Mouse (Mus musculus) v-Abl transformed pro-B cells (cell line): Measurements from ENCODE around the gene Lrrfip2.

ENCODE experiments used
- in situ Hi-C, 2 experiments: fragments of 400-800 bp; cut with MboI; formaldehyde crosslinking; loops; one replicate each; pipeline ENCODE4 v1.15.1; 2025; ENCODE audit not compliant: unreplicated experiment in 2 of 2

Lrrfip2 gene

GRCm38 (mm10) chr9:111153026-111153425, 35.6 kb downstream of the Lrrfip2 start:
- in situ Hi-C loops, result no loop called here

GRCm38 (mm10) chr9:111155764-111156458, 38.5 kb downstream of the Lrrfip2 start:
- in situ Hi-C loops, result no loop called here

DNA sequence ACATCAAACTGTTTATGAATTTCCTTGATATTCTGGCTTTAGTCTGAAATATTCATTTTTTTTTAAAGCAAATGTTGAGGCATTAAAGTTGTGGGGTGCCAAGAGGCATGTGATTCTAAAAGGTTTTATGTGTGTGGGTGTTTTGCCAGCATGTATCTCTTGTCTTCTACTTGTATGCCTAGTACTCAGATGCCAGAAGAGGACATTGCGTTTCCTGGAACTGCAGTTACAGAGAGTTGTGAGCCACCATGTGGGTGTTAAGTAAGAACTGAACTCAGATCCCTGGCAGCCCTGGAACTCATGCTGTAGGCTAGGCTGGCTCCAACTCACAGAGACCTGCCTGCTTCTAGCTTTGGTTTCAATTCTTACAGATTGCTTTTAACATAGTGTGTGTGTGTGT, 42.2 kb downstream of the Lrrfip2 start:
- in situ Hi-C loops, result no loop called here

GRCm38 (mm10) chr9:111161213-111161612, 43.8 kb downstream of the Lrrfip2 start:
- in situ Hi-C loops, result no loop called here

DNA sequence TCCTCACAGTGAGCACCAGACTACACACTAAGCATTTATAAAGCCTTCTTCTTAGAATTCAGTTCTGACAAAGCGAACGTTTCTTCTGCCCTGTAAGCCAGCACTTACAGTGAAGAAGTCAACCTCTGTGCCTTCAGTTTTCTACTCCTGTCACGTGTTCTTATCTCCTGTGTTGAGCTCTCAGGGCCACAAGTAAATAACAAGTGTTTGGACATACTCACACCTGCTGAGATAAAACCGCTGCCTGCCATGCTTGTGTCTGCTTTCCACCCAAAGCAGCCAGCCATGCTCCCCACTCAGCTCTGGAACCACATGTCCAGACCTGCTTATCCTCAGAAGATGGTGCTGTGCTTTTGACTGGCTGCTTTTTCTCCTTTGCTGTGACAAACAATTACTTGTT, 49.2 kb downstream of the Lrrfip2 start:
- in situ Hi-C loops, result no loop called here

DNA sequence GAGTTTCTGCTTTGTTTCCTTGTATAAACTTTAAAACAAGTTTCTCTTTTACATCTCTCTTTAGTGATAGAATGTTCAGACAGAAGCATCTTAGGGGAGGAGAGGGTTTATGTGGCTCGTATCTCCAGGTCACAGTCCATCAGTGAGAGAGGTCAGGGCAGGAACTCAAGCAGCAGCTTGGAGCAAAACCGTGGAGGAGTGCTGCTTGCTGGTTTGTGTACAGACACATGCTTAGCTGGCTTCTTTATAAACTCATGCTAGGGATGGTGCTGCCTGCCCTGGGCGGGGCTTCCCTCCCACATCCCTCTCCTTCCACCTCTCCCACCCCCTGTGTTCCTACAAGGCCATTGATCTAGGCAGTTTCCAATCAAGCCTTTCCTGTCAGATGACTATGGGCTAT, 53.0 kb downstream of the Lrrfip2 start:
- in situ Hi-C loops, result no loop called here

GRCm38 (mm10) chr9:111174071-111174470, 56.7 kb downstream of the Lrrfip2 start:
- in situ Hi-C loops, result no loop called here

DNA sequence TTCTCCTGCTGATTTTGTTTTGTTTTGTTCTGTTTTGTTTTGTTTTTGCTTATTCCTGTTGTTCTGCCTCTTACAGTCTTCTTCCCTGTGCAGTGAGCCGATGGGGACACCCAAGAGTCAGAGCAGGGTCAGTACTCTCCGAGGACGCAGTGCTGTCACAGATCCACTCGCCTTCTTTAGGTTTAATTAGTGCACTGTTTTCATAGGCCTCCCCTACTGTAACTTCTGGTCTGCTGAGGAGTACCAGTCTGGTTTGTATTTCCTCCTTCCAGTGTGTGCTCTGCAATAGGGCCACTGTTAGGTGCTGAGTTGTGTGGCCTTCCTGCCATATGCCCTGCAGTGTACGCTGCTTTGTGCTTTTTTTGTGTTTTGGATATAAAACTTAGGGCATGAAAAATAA, 61.6 kb downstream of the Lrrfip2 start:
- in situ Hi-C loops, result no loop called here

GRCm38 (mm10) chr9:111182176-111182575, 64.8 kb downstream of the Lrrfip2 start:
- in situ Hi-C loops, result loop anchor here in 1 of 2 experiments (5.0 kb wide), 1 partner anchor 40 kb away; no protein-coding TSS in a partner anchor

DNA sequence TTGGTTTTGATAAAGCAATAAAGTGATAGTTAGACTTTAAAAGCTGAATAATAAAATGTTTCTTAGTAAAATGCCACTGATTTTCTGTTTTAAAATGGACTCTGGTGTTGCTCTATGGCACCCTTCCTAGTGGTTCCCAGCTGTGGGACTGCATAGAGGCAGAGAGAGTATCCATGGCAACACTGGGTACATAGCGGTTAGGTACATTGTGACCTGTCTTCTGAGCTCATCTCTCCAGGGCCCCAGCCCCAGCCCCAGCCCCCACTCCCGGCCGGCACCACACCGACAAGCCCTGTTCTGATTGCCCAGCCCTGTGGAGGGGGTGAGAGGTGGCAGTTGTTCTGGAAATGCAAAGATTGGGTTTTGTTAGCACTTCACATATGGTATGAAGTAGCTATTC, 67.5 kb downstream of the Lrrfip2 start:
- in situ Hi-C loops, result loop anchor here in 1 of 2 experiments (5.0 kb wide), 1 partner anchor 43 kb away; no protein-coding TSS in a partner anchor

GRCm38 (mm10) chr9:111186861-111187260, 69.5 kb downstream of the Lrrfip2 start:
- in situ Hi-C loops, result no loop called here

DNA sequence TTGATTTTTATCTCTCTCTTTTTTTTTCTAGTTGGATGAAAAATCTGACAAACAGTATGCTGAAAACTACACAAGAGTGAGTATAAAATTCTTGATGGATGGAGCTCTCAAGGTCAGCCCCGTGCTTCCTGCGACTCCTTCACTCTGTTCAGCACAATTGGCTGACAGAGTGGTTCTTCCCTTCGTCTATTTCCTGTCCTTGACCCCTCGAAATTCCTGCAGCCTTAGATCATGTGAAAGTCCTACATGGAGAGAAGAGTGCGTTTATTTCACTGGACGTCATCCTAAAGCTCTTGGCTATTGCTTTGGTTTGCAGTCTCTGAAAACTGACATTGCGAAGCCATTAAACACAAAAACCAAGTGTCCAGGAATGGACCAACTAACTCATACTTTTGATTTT, 71.3 kb downstream of the Lrrfip2 start:
- in situ Hi-C loops, result no loop called here

- in situ Hi-C loops, result no loop called here
Measured at GRCm38 (mm10) chr9:111193211-111193610, 75.8 kb downstream of the Lrrfip2 start.

DNA sequence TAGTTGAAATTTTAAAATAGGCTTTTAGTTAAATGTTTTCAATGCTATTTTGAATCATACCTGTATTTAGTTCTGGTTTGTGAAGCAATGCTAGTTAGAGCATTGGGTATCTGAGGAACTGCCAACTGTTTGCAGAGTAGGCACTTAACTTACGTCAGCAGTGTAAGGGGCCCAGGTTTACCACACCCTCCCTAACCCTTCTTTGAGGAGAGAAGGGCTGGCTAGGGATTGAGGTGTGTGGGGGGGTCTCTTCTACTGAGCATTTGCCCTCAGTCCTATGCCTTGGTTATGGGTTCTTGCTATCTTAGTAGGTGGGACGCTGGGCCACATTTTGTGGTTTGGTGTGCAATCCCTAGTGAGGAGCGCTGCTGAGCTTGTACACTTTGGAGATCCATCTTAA, 79.7 kb downstream of the Lrrfip2 start:
- in situ Hi-C loops, result no loop called here

DNA sequence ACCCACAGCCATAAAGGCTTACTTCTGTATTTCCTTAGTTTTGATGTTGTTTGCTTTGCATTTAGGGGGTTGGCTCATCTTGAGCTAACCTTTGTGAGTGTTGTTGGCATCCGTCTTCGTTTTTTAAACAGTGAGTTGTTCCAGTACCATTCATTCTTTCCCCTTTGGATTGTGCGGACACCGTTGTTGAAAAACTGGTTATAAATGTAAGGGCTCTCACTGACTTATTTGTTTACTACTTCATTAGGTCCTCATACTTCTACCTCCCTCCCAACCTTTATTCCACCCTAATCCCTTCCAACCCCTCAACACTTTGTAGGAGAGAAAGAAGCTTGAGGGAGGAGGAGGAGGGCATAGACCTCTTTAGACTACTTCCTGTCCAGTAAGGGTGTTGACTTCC, 80.3 kb downstream of the Lrrfip2 start:
- in situ Hi-C loops, result no loop called here

GRCm38 (mm10) chr9:111198332-111198731, 80.9 kb downstream of the Lrrfip2 start:
- in situ Hi-C loops, result no loop called here

GRCm38 (mm10) chr9:111200208-111200607, 82.8 kb downstream of the Lrrfip2 start:
- in situ Hi-C loops, result no loop called here

GRCm38 (mm10) chr9:111204601-111205375, 87.4 kb downstream of the Lrrfip2 start:
- in situ Hi-C loops, result no loop called here

- in situ Hi-C loops, result no loop called here
Measured at GRCm38 (mm10) chr9:111207683-111208082, 90.3 kb downstream of the Lrrfip2 start.

GRCm38 (mm10) chr9:111208185-111208584, 90.8 kb downstream of the Lrrfip2 start:
- in situ Hi-C loops, result no loop called here

- in situ Hi-C loops, result no loop called here
Measured at GRCm38 (mm10) chr9:111209158-111209699, 91.8 kb downstream of the Lrrfip2 start.

DNA sequence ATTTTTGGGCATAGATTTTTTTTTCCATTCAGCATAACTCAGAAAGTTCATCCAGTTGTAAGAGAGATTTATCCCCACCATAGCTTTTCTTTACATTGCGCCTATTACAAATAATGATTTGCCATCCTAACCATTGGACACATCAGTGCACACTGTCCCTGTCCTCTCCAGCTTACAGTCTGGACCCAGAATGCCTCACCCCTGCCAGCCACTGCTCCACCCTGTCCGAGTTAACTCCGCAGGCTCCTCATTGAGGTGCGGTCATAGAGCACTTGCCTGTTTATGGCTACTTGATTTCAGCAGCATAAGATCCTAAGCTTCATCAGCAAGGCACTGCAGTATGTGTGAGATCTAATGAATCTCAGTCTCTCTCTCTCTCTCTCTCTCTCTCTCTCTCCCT, 93.0 kb downstream of the Lrrfip2 start:
- in situ Hi-C loops, result no loop called here
